Mouse (Mus musculus): Measurements from ENCODE around the gene Cst7. TPM values are rescaled to one million over a fixed set of nuclear protein-coding genes. Genes with fewer than 3 reads are reported as not detected.

Gene Cst7
- polyA plus RNA-seq, 2 experiments = 3.1 to 7.5 TPM

GRCm38 (mm10) chr2:150570761-150571160 lies 546 bp downstream of the Cst7 start:
- H3K9me3 ChIP-seq (ENCODE audit: control insufficient read depth, low read length) = no peaks in the 10 kb centered on the region
- WGBS (ENCODE audit: insufficient replicate concordance) = 19% methylated on average over 2 of the region's 2 CpGs
- H3K4me3 ChIP-seq (ENCODE audit: insufficient read depth in 1 of 2, low read depth in 2 of 2, low read length in 2 of 2) = no peak overlapping the region
- H3K36me3 ChIP-seq (replicated peaks; ENCODE audit: control insufficient read depth, insufficient read depth, low read depth) = no peaks in the 10 kb centered on the region
- DNase-seq (ENCODE audit: low read depth in 3 of 3, low spot score in 3 of 3) = no peak
- no peak overlapping the region for H3K9ac ChIP-seq (replicated peaks)
- peaks cover 0 to 12% of the 10 kb centered on the region in 2 experiments; a peak in 2 of 4 replicates for H3K4me1 ChIP-seq (replicated peaks; ENCODE audit: control insufficient read depth in 2 of 2, insufficient read depth in 2 of 2, low read length in 1 of 2)
- no peaks in the 10 kb centered on the region for H3K27me3 ChIP-seq (ENCODE audit: control insufficient read depth, insufficient read depth, low read length)
- no peak overlapping the region for H3K27ac ChIP-seq
- ATAC-seq (ENCODE audit: insufficient read depth) = no peak
- TF ChIP-seq EP300 (IDR thresholded peaks at IDR 0.05; ENCODE audit: low read depth) (no peak), CTCF (IDR thresholded peaks at IDR 0.05; ENCODE audit: low read depth) (no peak)
- H3K4me2 ChIP-seq (ENCODE audit: low read depth) = peak overlapping the region; percentile 20; the same call in 1 of the 2 replicates

- H3K27ac ChIP-seq = no peak overlapping the region
- ATAC-seq (ENCODE audit: insufficient read depth) = no peak
- no peak overlapping the region for H3K4me2 ChIP-seq (ENCODE audit: low read depth)
- H3K9ac ChIP-seq (replicated peaks) = no peak overlapping the region
- H3K9me3 ChIP-seq (ENCODE audit: control insufficient read depth, low read length) = no peaks in the 10 kb centered on the region
- no peak for DNase-seq (ENCODE audit: low read depth in 3 of 3, low spot score in 3 of 3)
- no peaks in the 10 kb centered on the region for H3K27me3 ChIP-seq (ENCODE audit: control insufficient read depth, insufficient read depth, low read length)
- H3K4me1 ChIP-seq (replicated peaks; ENCODE audit: control insufficient read depth in 2 of 2, insufficient read depth in 2 of 2, low read length in 1 of 2) = peaks cover 0 to 4% of the 10 kb centered on the region in 2 experiments; a peak in 2 of 4 replicates
- TF ChIP-seq CTCF (IDR thresholded peaks at IDR 0.05; ENCODE audit: low read depth) (no peak), EP300 (IDR thresholded peaks at IDR 0.05; ENCODE audit: low read depth) (no peak)
- no peaks in the 10 kb centered on the region for H3K36me3 ChIP-seq (replicated peaks; ENCODE audit: control insufficient read depth, insufficient read depth, low read depth)
- no peak overlapping the region for H3K4me3 ChIP-seq (ENCODE audit: insufficient read depth in 1 of 2, low read depth in 2 of 2, low read length in 2 of 2)
- 76% methylated on average over 3 of the region's 3 CpGs for WGBS (ENCODE audit: insufficient replicate concordance)
Observed at GRCm38 (mm10) chr2:150572463-150572862, 2.2 kb downstream of the Cst7 start.

GRCm38 (mm10) chr2:150576256-150576655 lies 6.0 kb downstream of the Cst7 start:
- Histone ChIP-seq H3K4me2 (ENCODE audit: low read depth) (no peak overlapping the region), H3K4me1 (replicated peaks; ENCODE audit: control insufficient read depth in 2 of 2, insufficient read depth in 2 of 2, low read length in 1 of 2) (no peaks in the 10 kb centered on the region), H3K4me3 (ENCODE audit: insufficient read depth in 1 of 2, low read depth in 2 of 2, low read length in 2 of 2) (no peak overlapping the region), H3K9ac (replicated peaks) (no peak overlapping the region), H3K36me3 (replicated peaks; ENCODE audit: control insufficient read depth, insufficient read depth, low read depth) (no peaks in the 10 kb centered on the region), H3K27ac (no peak overlapping the region), H3K9me3 (ENCODE audit: control insufficient read depth, low read length) (no peaks in the 10 kb centered on the region), H3K27me3 (ENCODE audit: control insufficient read depth, insufficient read depth, low read length) (no peaks in the 10 kb centered on the region)
- TF ChIP-seq CTCF (IDR thresholded peaks at IDR 0.05; ENCODE audit: low read depth) = no peak
- no peak for TF ChIP-seq EP300 (IDR thresholded peaks at IDR 0.05; ENCODE audit: low read depth)
- 96% methylated on average over 1 of the region's 1 CpGs for WGBS (ENCODE audit: insufficient replicate concordance)
- ATAC-seq (ENCODE audit: insufficient read depth) (no peak), DNase-seq (ENCODE audit: low read depth in 3 of 3, low spot score in 3 of 3) (no peak)

GRCm38 (mm10) chr2:150578603-150579002 lies 8.4 kb downstream of the Cst7 start:
- Histone ChIP-seq H3K36me3 (replicated peaks; ENCODE audit: control insufficient read depth, insufficient read depth, low read depth) (no peaks in the 10 kb centered on the region), H3K27ac (no peak overlapping the region), H3K9me3 (ENCODE audit: control insufficient read depth, low read length) (no peaks in the 10 kb centered on the region), H3K4me2 (ENCODE audit: low read depth) (no peak overlapping the region), H3K4me3 (ENCODE audit: insufficient read depth in 1 of 2, low read depth in 2 of 2, low read length in 2 of 2) (no peak overlapping the region), H3K4me1 (replicated peaks; ENCODE audit: control insufficient read depth in 2 of 2, insufficient read depth in 2 of 2, low read length in 1 of 2) (no peaks in the 10 kb centered on the region), H3K9ac (replicated peaks) (no peak overlapping the region), H3K27me3 (ENCODE audit: control insufficient read depth, insufficient read depth, low read length) (no peaks in the 10 kb centered on the region)
- ATAC-seq (ENCODE audit: insufficient read depth) (no peak), DNase-seq (ENCODE audit: low read depth in 3 of 3, low spot score in 3 of 3) (no peak)
- WGBS (ENCODE audit: insufficient replicate concordance) = 70% methylated on average over 5 of the region's 5 CpGs
- no peak for TF ChIP-seq CTCF (IDR thresholded peaks at IDR 0.05; ENCODE audit: low read depth)

GRCm38 (mm10) chr2:150579628-150580027 lies 9.4 kb downstream of the Cst7 start:
- H3K27me3 ChIP-seq (ENCODE audit: control insufficient read depth, insufficient read depth, low read length) = no peaks in the 10 kb centered on the region
- H3K4me2 ChIP-seq (ENCODE audit: low read depth) = no peak overlapping the region
- no peak for ATAC-seq (ENCODE audit: insufficient read depth)
- WGBS (ENCODE audit: insufficient replicate concordance) = 70% methylated on average over 1 of the region's 1 CpGs
- no peaks in the 10 kb centered on the region for H3K4me1 ChIP-seq (replicated peaks; ENCODE audit: control insufficient read depth in 2 of 2, insufficient read depth in 2 of 2, low read length in 1 of 2)
- TF ChIP-seq EP300 (IDR thresholded peaks at IDR 0.05; ENCODE audit: low read depth) (no peak), CTCF (IDR thresholded peaks at IDR 0.05; ENCODE audit: low read depth) (no peak)
- H3K27ac ChIP-seq = no peak overlapping the region
- no peak for DNase-seq (ENCODE audit: low read depth in 3 of 3, low spot score in 3 of 3)
- no peaks in the 10 kb centered on the region for H3K9me3 ChIP-seq (ENCODE audit: control insufficient read depth, low read length)
- no peak overlapping the region for H3K4me3 ChIP-seq (ENCODE audit: insufficient read depth in 1 of 2, low read depth in 2 of 2, low read length in 2 of 2)
- peaks cover 4% of the 10 kb centered on the region; the same call in 1 of the 2 replicates for H3K36me3 ChIP-seq (replicated peaks; ENCODE audit: control insufficient read depth, insufficient read depth, low read depth)
- H3K9ac ChIP-seq (replicated peaks) = no peak overlapping the region

Data from liver, embryonic 14.5 days (tissue).